Mouse (Mus musculus) brain, embryonic 18.5 days (tissue): ENCODE results near the gene Tiparp.

Source experiments
- DNase-seq: peaks from one replicate; pipeline ENCODE4 v3.0.0-alpha.2; 2012; ENCODE audit warnings: low read depth, low spot score

Tiparp gene

GRCm38 (mm10) chr3:65579260-65579921 lies 51.2 kb downstream of the Tiparp start:
- DNase-seq, result no peak

GRCm38 (mm10) chr3:65581596-65581995 lies 53.4 kb downstream of the Tiparp start:
- DNase-seq, result no peak

GRCm38 (mm10) chr3:65584329-65584728 lies 56.1 kb downstream of the Tiparp start:
- DNase-seq, result no peak

- DNase-seq, result no peak
Observed at GRCm38 (mm10) chr3:65585291-65585690, 57.1 kb downstream of the Tiparp start.

- DNase-seq, result no peak
Observed at GRCm38 (mm10) chr3:65585823-65586482, 57.7 kb downstream of the Tiparp start.

- DNase-seq, result no peak
Observed at GRCm38 (mm10) chr3:65586483-65586905, 58.3 kb downstream of the Tiparp start.

GRCm38 (mm10) chr3:65586966-65587365 lies 58.8 kb downstream of the Tiparp start:
- DNase-seq, result no peak

- no peak for DNase-seq
Observed at GRCm38 (mm10) chr3:65588424-65588823, 60.2 kb downstream of the Tiparp start.

- DNase-seq, result no peak
Observed at GRCm38 (mm10) chr3:65592850-65593249, 64.6 kb downstream of the Tiparp start.

GRCm38 (mm10) chr3:65594493-65594892 lies 66.3 kb downstream of the Tiparp start:
- no peak for DNase-seq

- no peak for DNase-seq
Observed at GRCm38 (mm10) chr3:65595196-65595595, 67.0 kb downstream of the Tiparp start.

GRCm38 (mm10) chr3:65598071-65598830 lies 70.0 kb downstream of the Tiparp start:
- DNase-seq, result no peak

- no peak for DNase-seq
Observed at GRCm38 (mm10) chr3:65599151-65599550, 70.9 kb downstream of the Tiparp start.

- no peak for DNase-seq
Observed at GRCm38 (mm10) chr3:65601291-65602050, 73.3 kb downstream of the Tiparp start.

GRCm38 (mm10) chr3:65603392-65604055 lies 75.3 kb downstream of the Tiparp start:
- no peak for DNase-seq
